Mouse (Mus musculus) G1E (cell line): ENCODE measurements at regions not wholly inside any gene's neighbourhood (a gene's known extent, or its start where the extent isn't known, plus 50 kb on each side); places are given as distances from the start of the nearest gene placed in this dataset.

Experiments
- CTCF ChIP-seq: IDR thresholded peaks from 2 replicates; pipeline ENCODE4 v1.5.1; 2012; ENCODE audit warnings: low read depth, low read length, inconsistent platforms, mixed read lengths
- POLR2AphosphoS5 ChIP-seq: IDR thresholded peaks from 2 replicates; pipeline ENCODE4 v1.6.1; 2012; ENCODE audit warnings: low read depth, low read length, inconsistent platforms; ENCODE audit not compliant: insufficient replicate concordance

DNA sequence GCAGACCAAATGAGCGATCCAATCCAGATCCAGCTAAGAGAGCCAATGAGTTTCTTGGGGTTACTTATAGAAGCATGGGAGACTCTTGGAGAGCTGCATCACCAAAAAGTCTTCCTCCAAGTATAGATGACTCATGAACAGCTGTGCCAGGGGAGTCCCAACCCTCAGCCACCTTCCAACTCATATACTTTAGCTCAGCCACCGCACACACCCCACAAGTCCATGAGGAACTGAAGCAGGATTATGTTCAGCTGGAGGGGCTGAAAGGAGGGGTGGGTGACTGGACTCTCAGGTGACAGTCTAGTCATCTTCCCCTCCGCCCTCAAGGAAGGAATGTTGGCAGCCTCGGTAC, 1476.4 kb upstream of the Gulo start:
- no peak for TF ChIP-seq CTCF
- TF ChIP-seq POLR2AphosphoS5: no peak
